Mouse (Mus musculus): ENCODE measurements around the gene 9530003J23Rik. TPM values are rescaled to one million over a fixed set of nuclear protein-coding genes. Genes with fewer than 3 reads are reported as not detected.
A peak's percentile ranks its signal among the peaks of the same experiment; 100 is the strongest.

Gene 9530003J23Rik
- polyA plus RNA-seq, 1 experiment from 2014 or later: not detected

- Histone ChIP-seq H3K27me3 (no peaks in the 10 kb centered on the region), H3K4me1 (peaks cover 5% of the 10 kb centered on the region; the same call in 1 of the 2 replicates), H3K27ac (replicated peaks) (no peak overlapping the region), H3K36me3 (no peaks in the 10 kb centered on the region), H3K4me2 (replicated peaks) (no peak overlapping the region), H3K9me3 (no peaks in the 10 kb centered on the region), H3K9ac (replicated peaks) (no peak overlapping the region), H3K4me3 (no peak overlapping the region)
- 77% methylated on average over 2 of the region's 2 CpGs for WGBS
- ATAC-seq (ENCODE audit: low FRiP score, low read depth): no peak
Measured at GRCm38 (mm10) chr10:117203558-117203981, 34.9 kb downstream of the 9530003J23Rik start.

- WGBS: 85% methylated on average over 17 of the region's 17 CpGs
- no peak overlapping the region for H3K9ac ChIP-seq (replicated peaks)
- H3K4me3 ChIP-seq: no peak overlapping the region
Measured at GRCm38 (mm10) chr10:117202981-117203557, 35.4 kb downstream of the 9530003J23Rik start.

GRCm38 (mm10) chr10:117199701-117200100 lies 38.8 kb downstream of the 9530003J23Rik start:
- H3K4me3 ChIP-seq: no peak overlapping the region
- 0 out of 2 replicates have a peak, but pooled peaks have one; percentile 54 for ATAC-seq (ENCODE audit: low FRiP score, low read depth)
- H3K36me3 ChIP-seq: no peaks in the 10 kb centered on the region
- H3K9me3 ChIP-seq: no peaks in the 10 kb centered on the region
- H3K4me1 ChIP-seq: peaks cover 5% of the 10 kb centered on the region; the same call in 1 of the 2 replicates
- H3K27ac ChIP-seq (replicated peaks): no peak overlapping the region
- no peaks in the 10 kb centered on the region for H3K27me3 ChIP-seq
- no peak overlapping the region for H3K4me2 ChIP-seq (replicated peaks)
- WGBS: 32% methylated on average over 3 of the region's 3 CpGs
- H3K9ac ChIP-seq (replicated peaks): no peak overlapping the region

More at GRCm38 (mm10) chr10:117202981-117203557, 35.4 kb downstream of the 9530003J23Rik start:
- Histone ChIP-seq H3K4me1 (peaks cover 5% of the 10 kb centered on the region; the same call in 1 of the 2 replicates), H3K36me3 (no peaks in the 10 kb centered on the region), H3K9me3 (no peaks in the 10 kb centered on the region), H3K4me2 (replicated peaks) (no peak overlapping the region), H3K27ac (replicated peaks) (no peak overlapping the region), H3K27me3 (no peaks in the 10 kb centered on the region)
- ATAC-seq (ENCODE audit: low FRiP score, low read depth): no peak

GRCm38 (mm10) chr10:117196696-117197095 lies 41.8 kb downstream of the 9530003J23Rik start:
- no peak for ATAC-seq (ENCODE audit: low FRiP score, low read depth)
- WGBS: 79% methylated on average over 3 of the region's 3 CpGs
- H3K4me2 ChIP-seq (replicated peaks): no peak overlapping the region
- no peak overlapping the region for H3K4me3 ChIP-seq
- H3K27ac ChIP-seq (replicated peaks): no peak overlapping the region
- no peaks in the 10 kb centered on the region for H3K36me3 ChIP-seq
- H3K27me3 ChIP-seq: no peaks in the 10 kb centered on the region
- no peaks in the 10 kb centered on the region for H3K9me3 ChIP-seq
- H3K4me1 ChIP-seq: peaks cover 5% of the 10 kb centered on the region; the same call in 1 of the 2 replicates
- H3K9ac ChIP-seq (replicated peaks): no peak overlapping the region

- Histone ChIP-seq H3K4me1 (peaks cover 5% of the 10 kb centered on the region; the same call in 1 of the 2 replicates), H3K4me2 (replicated peaks) (no peak overlapping the region), H3K9ac (replicated peaks) (no peak overlapping the region), H3K27me3 (no peaks in the 10 kb centered on the region), H3K27ac (replicated peaks) (no peak overlapping the region), H3K4me3 (no peak overlapping the region), H3K36me3 (no peaks in the 10 kb centered on the region), H3K9me3 (no peaks in the 10 kb centered on the region)
- no peak for ATAC-seq (ENCODE audit: low FRiP score, low read depth)
- 99% methylated on average over 4 of the region's 4 CpGs for WGBS
Measured at GRCm38 (mm10) chr10:117195748-117196147, 42.8 kb downstream of the 9530003J23Rik start.

GRCm38 (mm10) chr10:117195005-117195404 lies 43.5 kb downstream of the 9530003J23Rik start:
- Histone ChIP-seq H3K4me1 (peaks cover 5% of the 10 kb centered on the region; the same call in 1 of the 2 replicates), H3K4me3 (no peak overlapping the region), H3K9me3 (no peaks in the 10 kb centered on the region), H3K4me2 (replicated peaks) (no peak overlapping the region), H3K9ac (replicated peaks) (no peak overlapping the region), H3K27ac (replicated peaks) (no peak overlapping the region), H3K27me3 (no peaks in the 10 kb centered on the region), H3K36me3 (no peaks in the 10 kb centered on the region)
- no peak for ATAC-seq (ENCODE audit: low FRiP score, low read depth)
- WGBS: 91% methylated on average over 12 of the region's 12 CpGs

- Histone ChIP-seq H3K36me3 (no peaks in the 10 kb centered on the region), H3K27me3 (no peaks in the 10 kb centered on the region), H3K9ac (replicated peaks) (no peak overlapping the region), H3K4me2 (replicated peaks) (no peak overlapping the region), H3K27ac (replicated peaks) (no peak overlapping the region), H3K9me3 (no peaks in the 10 kb centered on the region), H3K4me3 (no peak overlapping the region), H3K4me1 (no peaks in the 10 kb centered on the region)
- WGBS: 80% methylated on average over 5 of the region's 5 CpGs
- ATAC-seq (ENCODE audit: low FRiP score, low read depth): no peak
Measured at GRCm38 (mm10) chr10:117193364-117193763, 45.1 kb downstream of the 9530003J23Rik start.

GRCm38 (mm10) chr10:117185399-117186089 lies 53.0 kb downstream of the 9530003J23Rik start:
- Histone ChIP-seq H3K4me1 (no peaks in the 10 kb centered on the region), H3K36me3 (no peaks in the 10 kb centered on the region), H3K4me3 (no peak overlapping the region), H3K4me2 (replicated peaks) (no peak overlapping the region), H3K27me3 (no peaks in the 10 kb centered on the region), H3K27ac (replicated peaks) (no peak overlapping the region), H3K9me3 (no peaks in the 10 kb centered on the region), H3K9ac (replicated peaks) (no peak overlapping the region)
- ATAC-seq (ENCODE audit: low FRiP score, low read depth): no peak
- WGBS: 82% methylated on average over 9 of the region's 9 CpGs

Other genes with a start within 250 kb of the 9530003J23Rik start
- not detected in 2 replicates for gene Lrrc10, start 193.4 kb downstream of the 9530003J23Rik start, polyA plus RNA-seq (2016; fragmentation: Nextera tagmentation; extraction: Ambion mirVana)
- 252 and 253 TPM in 2 replicates for gene Cct2, start 174.9 kb downstream of the 9530003J23Rik start, polyA plus RNA-seq (2016; fragmentation: Nextera tagmentation; extraction: Ambion mirVana)
- 23.2 and 25.7 TPM in 2 replicates for gene Frs2, start 90.2 kb downstream of the 9530003J23Rik start, polyA plus RNA-seq (2016; fragmentation: Nextera tagmentation; extraction: Ambion mirVana)
- 147 and 162 TPM in 2 replicates for gene Yeats4, start 14.2 kb downstream of the 9530003J23Rik start, polyA plus RNA-seq (2016; fragmentation: Nextera tagmentation; extraction: Ambion mirVana)
- gene Lyz2, start 43.6 kb upstream of the 9530003J23Rik start, polyA plus RNA-seq (2016; fragmentation: Nextera tagmentation; extraction: Ambion mirVana): 15.6 and 18.9 TPM in 2 replicates
- gene Lyz1, start 54.2 kb upstream of the 9530003J23Rik start, polyA plus RNA-seq (2016; fragmentation: Nextera tagmentation; extraction: Ambion mirVana): not detected in 2 replicates
- 265 and 279 TPM in 2 replicates for gene Cpsf6, start 141.3 kb upstream of the 9530003J23Rik start, polyA plus RNA-seq (2016; fragmentation: Nextera tagmentation; extraction: Ambion mirVana)

Measured in midbrain, embryonic 12.5 days (tissue).